Mouse (Mus musculus) testis, adult 2 months (tissue): ENCODE results near the gene Gm20388.

Source experiments
- CTCF ChIP-seq: fragments of 200-500 bp; IDR thresholded peaks from 2 replicates; pipeline ENCODE4 v1.5.1; 2012; ENCODE audit warnings: low read depth, mild to moderate bottlenecking, inconsistent platforms, low read length, moderate library complexity; ENCODE audit not compliant: control insufficient read depth, insufficient read depth, insufficient replicate concordance
- POLR2A ChIP-seq: fragments of 200-500 bp; IDR thresholded peaks from 2 replicates; pipeline ENCODE4 v1.6.1; 2012; ENCODE audit warnings: low read depth, mild to moderate bottlenecking, inconsistent platforms, low read length, moderate library complexity; ENCODE audit not compliant: control insufficient read depth

DNA sequence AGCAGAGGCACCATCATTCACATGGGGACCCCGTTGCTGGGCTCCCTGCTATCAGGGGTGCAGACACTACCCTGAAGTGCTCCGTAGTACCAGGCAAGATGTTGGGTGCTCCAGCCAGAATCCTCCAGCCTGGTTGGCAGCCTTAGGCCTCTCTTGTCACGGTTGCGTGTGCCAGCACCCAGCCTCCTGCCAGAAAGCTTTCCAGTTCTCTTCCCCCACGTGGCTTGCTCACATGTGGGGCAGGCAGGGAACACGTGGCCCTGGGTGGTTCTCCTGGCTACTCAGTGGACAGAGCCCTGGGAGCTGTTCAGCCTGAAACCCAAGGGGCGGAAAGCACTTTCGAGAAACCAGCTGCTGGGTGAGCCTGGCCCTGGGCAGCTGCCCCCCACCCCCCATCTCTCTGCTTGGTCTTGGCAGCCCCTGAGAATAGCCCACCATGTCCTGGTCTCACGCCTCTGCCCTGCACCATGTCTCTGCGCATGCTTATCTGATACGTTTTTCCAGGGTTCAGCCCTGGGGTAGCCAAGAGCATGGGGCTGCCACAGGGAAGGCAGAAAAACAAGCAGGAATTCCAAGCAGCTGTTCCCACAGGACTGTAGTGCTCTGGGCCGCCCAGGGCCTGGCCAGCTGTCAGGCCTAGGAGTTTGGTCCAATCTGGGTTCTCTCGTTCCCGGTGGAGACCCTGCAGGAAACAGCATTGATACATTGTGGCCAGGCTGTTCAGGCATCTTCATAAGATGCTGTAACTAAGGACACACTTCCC lies 135.8 kb downstream of the Gm20388 start:
- no peak for TF ChIP-seq CTCF
- TF ChIP-seq POLR2A: no peak
